Mouse (Mus musculus) regulatory T cell (primary cell): ENCODE measurements around the gene Rfx2.

Experiments used
- in situ Hi-C: fragments of 300-600 bp; cut with MboI, MseI; formaldehyde crosslinking; loops from one replicate; pipeline ENCODE4 v1.15.1; 2025; ENCODE audit warnings: high pct_unique_total_duplicates

Gene Rfx2

DNA sequence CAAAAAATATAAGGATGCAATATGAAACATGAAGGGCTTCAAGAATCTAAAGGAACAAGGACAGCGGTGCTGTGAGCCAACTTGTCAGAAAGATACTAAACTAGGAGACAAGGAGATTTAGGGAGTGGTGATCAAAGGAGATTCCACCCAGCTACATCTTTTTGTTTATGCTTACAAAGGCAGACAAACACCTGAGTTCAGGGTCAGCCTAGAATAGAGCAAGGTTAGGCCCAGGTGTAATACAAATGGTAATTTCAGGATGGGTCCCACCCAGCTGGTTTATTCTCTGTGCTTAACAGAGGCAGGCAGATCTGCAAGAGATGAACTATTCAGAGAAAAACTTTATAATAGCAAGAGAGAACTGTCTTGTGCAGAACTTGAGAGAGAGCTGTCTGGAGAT is 2.6 kb upstream of the Rfx2 start:
- in situ Hi-C loops = no loop called here

DNA sequence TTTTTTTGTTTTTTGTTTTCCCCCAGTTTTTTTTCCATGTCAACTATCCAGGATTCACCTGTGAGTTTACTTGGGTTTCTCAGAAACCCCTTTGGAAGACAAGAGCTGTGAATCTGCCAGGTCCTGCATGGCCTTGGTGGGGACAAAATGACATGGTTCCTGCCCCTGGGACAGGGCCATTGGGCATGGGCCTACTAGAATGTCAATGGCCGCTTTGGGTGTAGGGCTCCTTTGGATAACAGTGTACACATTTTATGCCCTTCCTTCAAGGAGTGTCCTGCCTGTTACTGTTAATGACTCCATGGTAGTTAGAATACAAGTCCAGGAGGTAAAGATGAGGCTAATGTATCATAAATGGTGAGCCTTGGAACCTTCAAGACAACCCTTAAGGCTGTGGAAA is 2.1 kb upstream of the Rfx2 start:
- in situ Hi-C loops = no loop called here

DNA sequence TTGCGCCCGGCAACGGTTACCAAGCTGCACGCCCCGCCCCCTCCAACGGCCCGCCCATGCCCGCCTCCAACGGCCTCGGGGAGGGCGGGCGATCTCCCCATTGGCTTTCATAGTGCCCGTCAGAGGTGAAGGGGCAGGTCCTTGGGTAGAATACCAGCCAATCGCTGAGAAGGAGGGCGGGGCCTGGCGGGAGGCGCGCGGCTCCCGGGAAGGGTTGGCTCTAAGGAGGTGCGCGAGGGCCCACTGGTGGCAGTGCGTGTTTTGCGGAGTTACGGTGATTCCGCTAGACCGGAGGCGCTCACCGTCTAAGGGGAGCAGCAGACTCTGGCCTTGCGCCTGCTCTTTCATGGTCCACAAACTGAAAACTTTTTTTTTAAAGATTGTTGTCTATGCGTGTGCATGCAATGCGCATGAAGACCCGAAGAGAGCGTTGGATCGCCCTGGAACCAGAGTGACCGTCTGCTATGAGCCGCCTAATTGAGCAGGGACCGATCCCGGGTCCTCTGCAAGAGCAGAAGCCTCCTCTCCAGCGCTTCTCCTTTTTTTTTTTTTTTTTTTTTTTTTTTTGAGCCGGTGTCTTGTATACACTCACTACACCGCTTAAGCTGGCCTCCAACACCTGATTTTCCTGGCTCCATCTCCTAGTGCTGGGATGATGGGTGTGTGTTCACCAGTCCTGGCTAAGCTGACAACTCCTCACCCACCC is 451 bp upstream of the Rfx2 start:
- in situ Hi-C loops = no loop called here

DNA sequence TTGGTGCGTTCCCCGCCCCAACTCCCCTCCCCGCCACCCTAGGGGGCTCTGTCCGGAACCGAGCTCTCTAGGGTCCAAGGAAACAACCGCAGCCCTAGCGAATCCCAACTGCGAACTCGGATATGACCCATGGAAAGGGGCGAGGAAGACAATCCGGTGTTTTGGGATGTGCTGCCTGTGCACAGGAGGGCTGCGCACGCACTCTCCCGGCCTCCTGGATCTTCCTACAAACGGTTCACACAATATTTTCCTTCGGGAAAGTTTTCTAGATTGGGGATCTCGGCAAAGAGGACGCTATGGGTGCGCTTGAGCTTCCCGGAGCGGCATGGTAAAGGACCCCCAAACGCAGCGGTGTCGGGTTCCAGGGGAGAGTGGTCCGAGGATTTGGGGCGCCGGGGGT is 1.0 kb downstream of the Rfx2 start:
- in situ Hi-C loops = no loop called here

DNA sequence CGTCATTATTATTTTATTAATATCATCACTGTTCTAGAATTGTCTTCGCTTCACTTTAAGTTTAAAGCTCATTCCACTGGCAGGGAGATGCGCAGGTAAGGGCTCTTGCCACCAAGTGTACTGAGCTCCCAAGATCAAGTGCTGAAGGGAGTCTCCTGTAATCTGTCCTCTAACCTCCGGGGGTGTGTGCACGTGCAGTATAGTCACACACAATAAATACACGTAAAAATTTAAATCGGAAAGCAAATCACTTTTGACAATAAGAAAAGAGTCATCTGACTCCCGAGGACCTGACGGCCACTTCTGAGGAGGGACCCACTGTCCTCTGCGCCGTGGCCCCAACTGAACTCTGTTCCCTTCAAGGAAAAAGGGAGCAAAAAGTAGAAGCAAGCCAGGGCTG is 1.6 kb downstream of the Rfx2 start:
- in situ Hi-C loops = no loop called here

DNA sequence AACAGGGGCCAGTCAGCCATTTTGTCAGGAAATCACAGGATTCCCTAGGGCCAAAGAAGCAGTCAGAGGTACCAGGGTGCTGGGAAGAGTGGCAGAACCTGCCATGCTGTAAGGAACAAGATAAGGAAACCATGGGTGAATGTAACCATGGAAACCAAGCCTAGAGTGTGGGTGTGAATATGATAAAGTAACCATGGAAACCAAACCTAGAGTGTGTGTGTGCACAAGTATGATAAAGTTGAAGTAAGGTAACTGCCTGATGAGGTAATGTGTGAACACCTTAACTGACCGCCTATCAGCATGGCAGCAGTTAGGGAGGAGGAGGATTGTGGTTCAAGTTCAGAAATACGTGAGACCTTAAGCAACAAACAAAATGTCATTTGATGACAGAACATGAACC is 4.1 kb downstream of the Rfx2 start:
- in situ Hi-C loops = no loop called here

DNA sequence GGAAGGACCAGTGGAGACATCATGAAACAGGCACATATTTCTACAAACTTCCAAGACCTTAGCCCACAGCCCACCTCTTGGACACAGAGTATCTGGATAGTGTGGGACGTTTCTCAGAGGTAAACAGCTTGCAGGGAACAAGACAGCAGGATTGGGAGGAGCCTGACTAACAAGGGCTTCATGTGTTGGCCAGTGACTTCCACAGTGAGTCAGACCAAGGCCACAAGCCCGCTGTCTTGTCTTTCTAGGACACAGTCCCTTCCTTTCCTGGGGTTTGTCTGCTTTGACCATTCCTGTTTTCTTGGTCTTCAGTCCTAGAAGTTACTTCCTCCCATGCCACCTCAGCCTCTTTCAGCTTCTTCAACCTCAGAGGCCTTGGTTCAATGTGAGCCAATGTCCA is 7.5 kb downstream of the Rfx2 start:
- in situ Hi-C loops = no loop called here

DNA sequence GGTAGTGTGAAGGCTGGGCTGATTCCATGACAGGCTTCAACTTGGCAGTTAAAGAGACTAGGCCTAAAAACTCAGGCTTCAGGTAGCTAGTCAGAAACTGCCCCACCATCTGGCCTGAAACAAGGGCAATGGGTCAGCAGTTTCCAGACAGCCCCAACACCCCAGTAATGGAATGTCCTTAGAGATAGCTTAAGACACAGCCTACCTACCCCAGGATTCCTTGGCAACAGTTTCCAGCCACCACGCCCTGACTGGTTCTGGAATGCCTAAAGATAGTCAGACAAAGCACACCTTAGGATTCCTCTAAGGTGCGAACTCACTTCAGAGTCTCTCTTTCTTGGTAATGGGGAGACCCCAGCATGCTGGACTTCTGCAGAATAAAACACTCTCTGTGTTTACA is 8.4 kb downstream of the Rfx2 start:
- in situ Hi-C loops = no loop called here

DNA sequence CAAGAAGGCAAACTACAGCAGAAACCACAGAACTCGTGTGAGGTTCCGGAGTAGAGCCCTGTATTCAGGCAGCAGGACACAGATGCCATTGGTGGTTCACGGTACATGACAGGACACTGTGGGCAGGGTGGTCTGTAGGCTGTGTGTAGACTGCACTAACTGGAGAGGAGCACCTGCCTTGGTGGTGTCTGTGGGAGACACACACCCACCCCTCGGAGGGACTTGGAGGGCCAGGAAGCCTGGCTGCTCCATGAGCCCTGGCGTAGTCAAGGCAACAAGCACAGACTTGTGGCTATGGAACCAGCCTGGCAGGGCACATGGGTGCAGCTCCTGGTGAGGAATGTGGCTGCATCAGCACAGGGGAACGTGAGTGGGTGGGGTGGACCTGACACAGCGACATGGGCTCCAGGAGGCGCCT is 11.1 kb downstream of the Rfx2 start:
- in situ Hi-C loops = no loop called here

DNA sequence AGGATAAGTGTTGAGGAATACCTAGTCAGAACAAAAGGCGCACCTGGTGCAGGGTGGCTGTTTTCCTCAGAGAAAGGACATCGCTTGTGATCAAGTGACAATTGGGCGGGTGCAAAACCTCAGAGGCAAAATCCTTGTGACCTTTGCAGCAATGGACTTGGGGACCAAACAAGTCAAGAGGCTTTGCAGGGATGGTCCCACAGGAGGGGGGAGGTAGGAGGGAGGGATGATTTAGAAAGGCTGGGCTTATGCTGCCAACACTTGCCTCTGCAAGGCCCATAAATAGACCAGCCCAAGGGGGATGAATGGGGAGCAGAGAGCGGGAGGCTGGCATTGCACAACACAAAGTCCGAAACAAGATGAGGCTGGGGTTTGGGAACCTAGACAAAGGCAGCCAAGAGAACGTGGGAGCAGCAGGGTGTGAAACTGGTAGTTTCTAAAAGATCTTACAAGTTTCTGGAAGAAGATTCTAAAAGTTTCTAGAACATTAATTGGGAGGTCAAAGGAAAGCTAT is 11.7 kb downstream of the Rfx2 start:
- in situ Hi-C loops = no loop called here

DNA sequence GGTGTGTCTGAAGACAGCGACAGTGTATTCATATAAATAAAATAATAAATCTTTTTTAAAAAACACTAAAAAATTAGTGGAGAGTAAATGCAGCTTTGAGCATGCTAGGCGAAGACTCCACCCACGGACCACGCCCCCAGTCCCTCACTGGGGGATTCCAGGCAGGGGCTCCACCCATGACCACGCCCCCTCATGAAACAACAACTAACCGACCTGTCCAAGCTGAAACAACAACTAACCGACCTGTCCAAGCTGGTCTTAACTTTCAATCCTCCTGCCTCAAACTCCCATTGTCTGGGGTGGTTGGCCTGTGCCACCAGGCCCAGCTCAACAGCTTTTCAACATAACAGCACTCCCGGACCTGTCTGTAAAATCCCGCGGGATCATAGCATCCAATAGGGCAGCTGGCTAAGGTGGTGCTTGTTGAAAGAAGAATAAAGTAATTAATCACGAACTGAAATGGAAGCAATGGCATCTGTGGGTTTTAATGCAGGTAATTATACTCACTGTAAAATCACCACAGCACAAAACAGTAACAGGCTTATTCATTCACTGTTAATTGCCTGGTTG is 12.7 kb downstream of the Rfx2 start:
- in situ Hi-C loops = no loop called here

DNA sequence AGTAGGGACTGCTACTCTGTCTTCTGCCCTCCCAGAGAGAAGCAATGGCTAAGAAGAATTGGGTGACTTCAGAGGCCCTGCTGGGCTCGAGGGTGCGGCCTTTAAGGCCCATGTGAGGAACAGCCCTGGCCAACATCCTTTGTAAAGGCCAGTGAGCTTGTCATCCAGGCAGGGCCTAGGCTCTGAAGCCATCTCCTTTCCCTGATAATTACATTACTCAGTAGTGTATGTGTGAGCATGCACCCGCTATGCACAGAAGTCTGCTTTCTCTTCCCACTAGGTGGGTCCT is 15.8 kb downstream of the Rfx2 start:
- in situ Hi-C loops = no loop called here

DNA sequence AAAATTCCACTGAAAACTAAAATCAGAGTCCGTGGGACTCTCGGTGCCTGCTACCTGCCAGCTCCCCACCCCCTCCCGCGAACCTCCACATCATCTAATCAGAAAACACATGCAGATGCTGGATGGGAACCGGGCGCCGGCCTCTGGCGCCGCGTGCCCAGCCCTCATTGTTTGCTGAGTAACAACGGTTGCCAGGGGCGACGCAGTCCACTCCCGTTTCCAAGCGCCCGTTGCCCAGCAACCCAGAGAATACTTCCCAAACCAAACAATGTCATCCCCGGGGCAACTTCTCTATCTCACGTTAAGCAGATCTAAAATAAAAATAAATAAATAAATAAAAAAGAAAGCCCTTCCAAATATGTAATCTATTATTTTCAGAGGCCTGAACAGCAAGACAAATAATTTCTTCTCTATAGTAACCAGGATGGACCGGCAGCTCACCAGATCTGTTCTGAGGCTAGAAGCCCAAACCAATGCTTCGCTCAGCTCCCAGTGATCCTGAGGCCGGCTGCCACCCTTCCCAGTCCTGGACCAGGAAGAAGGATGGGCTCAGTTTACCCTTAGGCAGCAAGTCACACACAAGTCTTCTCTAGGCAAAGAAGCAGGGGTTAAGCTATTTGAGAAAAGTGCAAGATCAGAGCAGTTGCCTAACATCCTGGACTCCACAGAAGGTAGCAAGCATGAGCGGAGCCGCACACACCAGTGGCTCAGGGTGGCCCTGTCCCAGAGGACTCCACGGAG is 16.3 kb downstream of the Rfx2 start:
- in situ Hi-C loops = no loop called here

DNA sequence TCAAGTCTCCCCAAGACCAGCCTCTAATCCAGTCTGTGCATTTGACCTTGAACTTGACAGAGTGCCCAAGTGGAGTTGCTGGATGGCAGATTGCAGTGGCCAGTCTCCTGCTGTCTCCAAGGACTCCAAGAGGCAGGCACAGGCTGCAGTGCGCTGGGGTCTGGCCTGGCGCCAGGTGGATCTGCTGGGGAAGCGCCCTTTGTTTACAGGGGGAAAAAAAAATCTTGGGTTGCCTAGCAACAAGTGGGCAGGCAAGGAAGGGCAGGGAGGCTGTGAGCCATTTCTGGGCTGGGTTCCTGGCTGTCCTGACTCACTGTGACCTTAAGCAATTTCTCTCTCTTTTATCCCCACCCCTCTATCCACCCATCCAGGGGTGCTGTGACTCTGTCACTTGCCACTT is 20.6 kb downstream of the Rfx2 start:
- in situ Hi-C loops = no loop called here

DNA sequence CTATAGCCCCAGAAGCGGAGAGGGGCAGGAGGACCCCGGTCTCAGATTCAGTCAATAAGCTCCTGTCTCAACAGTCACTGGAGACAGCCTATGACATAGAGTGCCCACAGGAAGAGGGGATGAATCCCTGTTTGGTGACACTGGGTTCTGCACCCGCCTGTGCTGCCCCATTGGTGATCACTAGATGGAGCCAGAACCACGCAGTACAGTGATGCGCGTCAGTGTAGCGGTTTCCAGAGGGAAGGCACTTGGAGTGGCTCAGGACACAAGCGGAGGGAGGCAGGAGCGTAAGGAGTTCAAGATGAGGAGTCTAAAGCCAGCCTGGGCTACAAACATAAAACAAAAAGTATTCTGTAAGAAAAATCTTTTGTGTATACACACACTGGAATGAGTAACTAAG is 22.3 kb downstream of the Rfx2 start:
- in situ Hi-C loops = no loop called here

DNA sequence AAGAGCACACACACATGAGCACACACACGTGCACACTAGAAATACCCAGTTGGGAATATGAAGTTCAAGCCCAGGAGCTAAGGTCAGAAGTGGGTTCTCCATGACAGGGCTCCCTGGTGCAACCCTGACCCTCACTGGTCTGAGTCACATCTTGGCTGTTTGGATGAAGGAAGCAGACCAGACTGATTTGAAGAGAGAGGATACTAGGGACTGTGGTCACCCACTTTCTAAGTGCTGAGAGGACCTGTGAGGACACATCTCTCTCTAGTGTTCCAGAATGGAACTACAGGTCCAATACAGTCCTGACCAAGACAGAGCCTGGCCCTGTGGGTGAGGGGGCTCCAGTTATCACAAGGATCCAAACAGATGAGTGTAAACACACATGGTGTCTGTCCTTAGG is 25.0 kb downstream of the Rfx2 start:
- in situ Hi-C loops = no loop called here

DNA sequence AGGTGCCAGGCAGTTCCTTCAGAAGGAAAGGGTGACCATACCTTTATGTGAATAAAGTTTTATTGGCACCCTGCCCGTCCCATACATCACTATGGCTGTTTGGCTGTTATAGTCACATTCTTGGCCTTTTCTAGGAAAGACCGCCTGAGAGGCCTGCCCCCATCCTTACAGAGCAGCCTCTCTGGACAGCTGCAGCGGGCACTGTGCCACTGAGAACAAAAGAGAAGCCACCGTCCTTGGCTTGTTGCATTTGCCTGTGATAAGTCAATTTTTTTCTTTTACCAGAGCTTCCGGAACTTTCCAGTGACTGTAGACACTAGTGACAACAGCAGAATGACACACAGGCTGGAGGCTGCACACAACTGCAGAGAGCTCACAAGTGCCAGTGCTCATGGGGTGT is 25.9 kb downstream of the Rfx2 start:
- in situ Hi-C loops = no loop called here

DNA sequence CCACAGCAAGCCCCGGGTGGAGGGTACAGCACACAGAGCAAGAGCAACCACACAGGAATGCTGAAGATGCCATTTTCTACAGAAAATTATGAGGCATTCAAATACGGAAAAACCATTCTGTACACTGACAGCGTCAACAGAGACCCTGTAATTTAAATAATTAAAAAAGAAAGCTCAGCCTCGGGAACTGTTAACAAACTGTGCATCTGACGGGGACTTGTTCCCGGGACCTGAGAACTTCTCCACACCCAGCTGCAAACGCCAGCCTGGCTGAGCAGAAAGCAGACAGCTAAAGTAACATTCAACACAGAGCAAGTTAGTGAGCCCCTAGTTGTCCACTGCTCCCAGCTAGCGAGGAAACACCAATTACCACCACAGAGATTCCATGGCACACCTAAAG is 28.7 kb downstream of the Rfx2 start:
- in situ Hi-C loops = no loop called here

DNA sequence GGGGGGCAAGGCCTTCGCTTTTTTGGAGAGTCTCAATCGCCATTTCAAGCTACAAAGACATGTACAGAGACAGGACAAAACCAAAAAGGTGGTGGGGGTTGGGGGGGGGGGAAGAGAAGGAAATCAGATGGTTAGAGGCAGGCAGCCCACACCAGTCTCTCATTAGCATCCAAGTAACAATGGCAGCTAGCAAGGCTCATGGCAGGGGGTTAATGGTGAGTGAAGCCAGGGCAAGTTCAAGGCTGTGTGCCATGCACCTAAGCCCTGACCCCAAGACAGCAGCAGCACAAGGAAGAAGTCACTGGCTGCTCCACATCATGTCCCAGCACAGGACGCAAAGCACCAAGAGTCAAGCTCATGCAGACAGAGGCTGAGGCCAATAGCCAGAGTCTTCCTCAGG is 31.5 kb downstream of the Rfx2 start:
- in situ Hi-C loops = no loop called here

DNA sequence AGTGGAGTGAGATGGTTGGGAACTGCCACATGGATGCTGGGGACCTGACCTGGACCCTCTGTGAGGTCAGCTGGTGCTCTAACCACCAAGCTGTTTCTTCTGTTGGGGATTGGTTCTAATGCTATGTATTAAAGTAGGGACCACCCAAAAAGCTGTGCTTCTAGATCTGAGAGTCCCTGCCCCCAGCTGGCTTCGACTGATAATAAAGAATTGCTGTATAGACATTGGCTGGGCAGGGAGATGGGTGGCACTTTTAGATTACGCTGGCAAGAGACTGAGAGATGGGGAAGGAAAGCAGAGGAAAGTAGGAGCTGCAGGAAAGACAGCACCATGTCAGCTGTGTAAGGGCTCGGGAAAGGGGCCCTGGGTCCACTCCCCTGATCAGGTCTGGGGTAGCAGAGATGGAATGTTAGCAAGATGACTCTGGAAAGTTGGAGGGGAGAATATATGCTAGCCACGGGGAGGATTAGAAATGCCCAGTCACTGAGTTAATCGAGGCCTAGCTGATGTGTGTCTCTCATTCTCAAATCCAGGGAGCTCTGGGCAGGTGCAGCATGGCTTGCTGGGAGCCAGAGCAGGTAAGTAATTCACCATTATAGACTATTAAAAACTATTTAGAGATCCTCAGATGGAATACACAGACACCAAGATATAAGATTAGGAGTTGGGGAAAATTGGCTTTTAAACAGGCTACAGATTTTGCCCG is 37.0 kb downstream of the Rfx2 start:
- in situ Hi-C loops = no loop called here

DNA sequence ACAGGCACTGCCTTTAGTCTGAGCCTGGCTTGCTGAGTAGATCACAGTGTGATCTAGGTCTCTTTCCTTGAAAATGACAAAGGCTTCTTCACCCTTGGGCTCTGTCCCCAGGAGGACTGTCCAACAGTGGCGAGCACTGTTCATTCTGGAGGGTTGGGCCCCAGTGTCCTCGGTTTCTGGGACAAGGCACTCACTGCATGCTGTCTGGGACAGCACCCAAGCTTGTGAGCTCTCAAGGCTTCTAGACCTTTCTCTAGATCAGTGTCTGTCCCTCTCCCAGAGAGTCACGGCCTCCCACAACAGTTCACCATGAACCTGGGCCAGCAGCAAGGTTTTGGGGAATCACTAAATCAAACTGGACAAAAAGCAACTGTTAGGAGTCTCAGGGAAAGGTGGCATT is 38.2 kb downstream of the Rfx2 start:
- in situ Hi-C loops = no loop called here

DNA sequence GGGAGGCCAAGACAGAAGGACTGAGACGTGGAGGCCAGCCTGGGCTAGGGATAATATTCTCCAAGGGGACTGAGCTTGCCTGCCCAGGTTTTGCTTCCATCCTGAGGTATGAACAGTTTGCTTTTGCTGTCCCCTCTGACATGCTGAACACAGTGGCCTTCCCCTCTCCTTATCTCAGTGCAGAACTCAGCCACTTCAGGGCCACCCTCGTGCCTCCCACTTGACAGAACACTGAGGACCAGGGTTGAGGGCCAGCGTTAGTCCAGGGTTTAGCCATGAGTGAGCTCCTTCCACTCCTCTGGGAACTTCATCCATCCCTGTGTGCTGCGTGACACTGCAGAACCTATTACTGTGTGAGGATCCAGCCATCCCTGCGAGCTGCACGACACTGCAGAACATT is 41.5 kb downstream of the Rfx2 start:
- in situ Hi-C loops = no loop called here

DNA sequence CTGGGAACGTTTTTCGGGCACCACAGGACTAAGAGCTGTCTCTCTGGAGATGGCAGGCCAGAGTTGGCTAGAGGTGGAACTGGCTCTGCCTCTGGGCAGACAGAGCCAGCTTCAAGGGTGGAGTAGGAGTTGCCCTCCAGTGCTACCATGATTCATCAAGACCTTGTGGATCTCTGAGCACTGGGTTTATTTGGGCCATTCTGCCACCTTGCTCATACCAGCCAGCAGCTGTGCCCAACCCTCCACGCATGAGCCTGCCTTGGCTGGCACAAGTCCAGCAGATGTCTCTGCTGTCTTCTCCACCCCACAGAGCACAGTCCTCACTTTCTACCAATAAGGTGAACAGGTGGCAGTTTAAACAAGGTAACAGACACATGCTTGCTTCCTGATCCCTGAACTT is 41.9 kb downstream of the Rfx2 start:
- in situ Hi-C loops = no loop called here
